Mouse (Mus musculus): Measurements from ENCODE around the gene Gipc3. TPM values are rescaled to one million over a fixed set of nuclear protein-coding genes. Genes with fewer than 3 reads are reported as not detected.
A peak's percentile ranks its signal among the peaks of the same experiment; 100 is the strongest.

Gipc3 gene
- total RNA-seq (2022): 1 to 10 TPM; 4.1 to 6.6 (median 5.2) TPM

- no peak for DNase-seq (ENCODE audit: low spot score)
Observed at GRCm38 (mm10) chr10:81342686-81343505, at the start of gene Gipc3. Gene Gipc3, minus strand, starts transcription at chr10:81343266.

GRCm38 (mm10) chr10:81392781-81393185 lies 49.7 kb upstream of the Gipc3 start, which contains the start of gene Smim24:
Gene Smim24, plus strand, starts transcription at chr10:81393051.
- no peak for DNase-seq (ENCODE audit: low spot score)

GRCm38 (mm10) chr10:81392270-81392669 lies 49.2 kb upstream of the Gipc3 start:
- DNase-seq (ENCODE audit: low spot score): no peak

GRCm38 (mm10) chr10:81390678-81390965 lies 47.6 kb upstream of the Gipc3 start:
- no peak for DNase-seq (ENCODE audit: low spot score)

- DNase-seq (ENCODE audit: low spot score): peak; percentile 75
Observed at GRCm38 (mm10) chr10:81389801-81390677, 47.0 kb upstream of the Gipc3 start.

GRCm38 (mm10) chr10:81389373-81389772 lies 46.3 kb upstream of the Gipc3 start:
- no peak for DNase-seq (ENCODE audit: low spot score)

- DNase-seq (ENCODE audit: low spot score): no peak
Observed at GRCm38 (mm10) chr10:81388505-81389055, 45.5 kb upstream of the Gipc3 start, which contains the start of gene Gm48552. Gene Gm48552, plus strand, starts transcription at chr10:81389005.

GRCm38 (mm10) chr10:81387716-81388115 lies 44.6 kb upstream of the Gipc3 start:
- no peak for DNase-seq (ENCODE audit: low spot score)

- DNase-seq (ENCODE audit: low spot score): no peak
Observed at GRCm38 (mm10) chr10:81385603-81386306, 42.7 kb upstream of the Gipc3 start.

- DNase-seq (ENCODE audit: low spot score): no peak
Observed at GRCm38 (mm10) chr10:81384605-81384982, 41.5 kb upstream of the Gipc3 start.

GRCm38 (mm10) chr10:81383802-81384604 lies 40.9 kb upstream of the Gipc3 start, which contains the start of the genes Dohh and Gm48551:
Gene Dohh, plus strand, starts transcription at chr10:81384428.
Gene Gm48551, plus strand, starts transcription at chr10:81384466.
- peak; percentile 99 for DNase-seq (ENCODE audit: low spot score)

GRCm38 (mm10) chr10:81382039-81382438 lies 39.0 kb upstream of the Gipc3 start:
- no peak for DNase-seq (ENCODE audit: low spot score)

- no peak for DNase-seq (ENCODE audit: low spot score)
Observed at GRCm38 (mm10) chr10:81379809-81380378, 36.8 kb upstream of the Gipc3 start.

GRCm38 (mm10) chr10:81379183-81379553 lies 36.1 kb upstream of the Gipc3 start:
- no peak for DNase-seq (ENCODE audit: low spot score)

GRCm38 (mm10) chr10:81378553-81379182 lies 35.6 kb upstream of the Gipc3 start:
- peak; percentile 100 for DNase-seq (ENCODE audit: low spot score)

GRCm38 (mm10) chr10:81377793-81378552 lies 34.9 kb upstream of the Gipc3 start, which contains the start of gene Fzr1:
Gene Fzr1, minus strand, starts transcription at chr10:81378516.
- no peak for DNase-seq (ENCODE audit: low spot score)

GRCm38 (mm10) chr10:81377362-81377664 lies 34.2 kb upstream of the Gipc3 start:
- no peak for DNase-seq (ENCODE audit: low spot score)

- no peak for DNase-seq (ENCODE audit: low spot score)
Observed at GRCm38 (mm10) chr10:81376561-81377361, 33.7 kb upstream of the Gipc3 start.

Data from heart, adult 8-10 months (tissue).